Mouse (Mus musculus) midbrain, embryonic 16.5 days (tissue): ENCODE measurements at regions not wholly inside any gene's neighbourhood (a gene's known extent, or its start where the extent isn't known, plus 50 kb on each side); places are given as distances from the start of the nearest gene placed in this dataset.

Source experiments
- ATAC-seq: fragments of 200-750 bp; cut with Nextera tagmentation; 2 replicates; pipeline ENCODE4 v1.8.0; 2017; ENCODE audit warnings: moderate TSS enrichment
- H3K27ac ChIP-seq: fragments of 300-500 bp; sonication (generic); 2 replicates; pipeline ENCODE4 v1.5.1; 2014; ENCODE audit warnings: mild to moderate bottlenecking, low read length, mixed read lengths
- H3K27me3 ChIP-seq: fragments of 300-500 bp; sonication (generic); 2 replicates; pipeline ENCODE4 v1.6.1; 2014; ENCODE audit warnings: low read depth, low read length, mixed read lengths; ENCODE audit not compliant: control insufficient read depth, insufficient read depth
- H3K36me3 ChIP-seq: fragments of 300-500 bp; sonication (generic); 2 replicates; pipeline ENCODE4 v1.6.1; 2014; ENCODE audit warnings: mild to moderate bottlenecking, low read length, moderate library complexity, mixed read lengths; ENCODE audit not compliant: control insufficient read depth, insufficient read depth
- H3K4me1 ChIP-seq: fragments of 300-500 bp; sonication (generic); 2 replicates; pipeline ENCODE4 v1.6.1; 2014; ENCODE audit warnings: mild to moderate bottlenecking, low read length, mixed read lengths; ENCODE audit not compliant: control insufficient read depth, insufficient read depth
- H3K4me2 ChIP-seq: fragments of 300-500 bp; sonication (generic); 2 replicates; pipeline ENCODE4 v1.6.1; 2014; ENCODE audit warnings: mild to moderate bottlenecking, low read length, mixed read lengths
- H3K4me3 ChIP-seq: fragments of 300-500 bp; sonication (generic); 2 replicates; pipeline ENCODE4 v1.5.1; 2014; ENCODE audit warnings: low read depth, mild to moderate bottlenecking, low read length, moderate library complexity, mixed read lengths
- H3K9ac ChIP-seq: fragments of 300-500 bp; sonication (generic); 2 replicates; pipeline ENCODE4 v1.6.1; 2014; ENCODE audit warnings: low read depth, low read length, mixed read lengths
- H3K9me3 ChIP-seq: fragments of 300-500 bp; sonication (generic); replicated peaks from 2 replicates; pipeline ENCODE4 v1.6.1; 2014; ENCODE audit warnings: mild to moderate bottlenecking, low read length, mixed read lengths; ENCODE audit not compliant: control insufficient read depth, poor library complexity, severe bottlenecking
- WGBS: fragments of 180-500 bp; shearing (Covaris S2); extraction: QIAGEN DNeasy Blood & Tissue Kit; methylation state at CpG from one replicate; pipeline ENCODE4 v1.1.7; 2014; 5-methylcytosine and 5-hydroxymethylcytosine counted together

DNA sequence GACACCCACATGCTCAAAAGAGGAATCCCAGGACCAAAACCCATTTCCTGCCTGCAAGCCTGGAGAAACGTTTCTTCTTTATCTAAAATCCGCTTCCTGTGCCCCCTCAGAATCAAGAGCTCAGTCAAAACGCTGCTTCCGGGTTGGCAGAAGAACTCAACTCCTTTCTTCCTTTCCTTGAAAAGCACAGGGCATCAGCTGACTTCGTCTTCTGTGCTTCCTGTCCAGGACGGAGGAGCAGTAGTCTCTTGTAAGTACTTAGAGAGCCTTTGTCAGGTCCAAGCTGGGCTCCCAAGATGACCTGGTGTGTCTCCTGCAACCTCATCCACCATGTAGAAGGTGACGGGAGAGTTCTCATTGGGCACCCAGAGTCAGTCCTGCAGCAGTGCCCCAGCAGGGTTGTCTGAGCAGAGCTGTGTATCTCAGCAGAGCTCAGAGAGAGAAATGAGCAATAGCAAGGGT, 199.3 kb upstream of the 4930412O13Rik start:
- no peaks in the 10 kb centered on the region for H3K36me3 ChIP-seq
- 88% methylated on average over 7 of the region's 7 CpGs for WGBS
- H3K4me1 ChIP-seq = no peaks in the 10 kb centered on the region
- H3K9me3 ChIP-seq = no peaks in the 10 kb centered on the region
- H3K9ac ChIP-seq = no peak overlapping the region
- H3K4me3 ChIP-seq = no peak overlapping the region
- no peak overlapping the region for H3K27ac ChIP-seq
- ATAC-seq = no peak
- no peaks in the 10 kb centered on the region for H3K27me3 ChIP-seq
- no peak overlapping the region for H3K4me2 ChIP-seq

DNA sequence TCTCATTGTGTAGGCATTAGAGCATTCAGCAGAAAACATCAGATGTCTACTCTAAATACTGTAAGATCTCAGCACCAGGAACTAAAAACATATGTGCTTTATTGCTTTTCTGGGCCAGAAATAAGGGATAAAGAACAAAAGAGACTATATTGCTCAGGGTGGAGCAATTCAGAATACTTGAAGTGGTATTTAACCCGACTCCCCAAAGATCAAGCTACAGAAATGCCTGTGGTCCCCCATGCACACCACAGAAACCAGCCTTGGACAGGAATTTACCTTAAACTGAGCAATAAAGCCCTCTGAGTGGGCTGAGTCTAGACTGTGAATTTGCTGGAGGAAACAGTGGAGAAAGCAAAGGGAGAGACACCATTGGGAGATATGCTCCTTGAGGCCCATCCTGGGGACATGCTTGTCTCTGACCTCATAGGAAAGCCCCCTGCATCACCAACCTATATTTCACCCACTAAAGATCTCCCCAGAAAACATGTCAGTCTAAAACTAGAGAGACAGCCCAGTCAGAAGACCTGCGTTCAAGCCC, 197.3 kb upstream of the 4930412O13Rik start:
- H3K4me2 ChIP-seq = no peak overlapping the region
- 93% methylated on average over 2 of the region's 2 CpGs for WGBS
- no peak for ATAC-seq

DNA sequence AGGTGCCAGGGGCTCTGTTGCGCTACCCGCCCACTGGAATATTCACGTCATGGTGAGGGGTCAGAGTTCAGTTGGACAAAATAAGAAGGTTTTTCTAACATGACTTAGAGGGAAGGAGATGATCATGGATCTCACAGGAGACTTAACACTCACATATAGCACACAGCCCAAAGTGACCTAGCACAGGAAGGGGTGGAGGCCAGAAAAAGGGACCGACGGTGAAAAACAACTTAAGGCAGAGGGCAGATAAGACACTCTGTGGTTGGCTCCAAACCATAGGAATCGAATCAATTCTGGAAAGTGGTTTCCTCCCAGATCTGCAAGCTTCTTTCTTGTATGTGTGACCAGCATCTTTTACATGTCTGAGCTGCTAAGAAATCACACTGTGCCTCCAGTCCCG, 192.9 kb upstream of the 4930412O13Rik start:
- H3K9me3 ChIP-seq = no peaks in the 10 kb centered on the region
- no peak overlapping the region for H3K4me2 ChIP-seq
- ATAC-seq = no peak
- H3K4me3 ChIP-seq = no peak overlapping the region
- H3K27me3 ChIP-seq = no peaks in the 10 kb centered on the region
- H3K9ac ChIP-seq = no peak overlapping the region
- no peaks in the 10 kb centered on the region for H3K36me3 ChIP-seq
- WGBS = 92% methylated on average over 7 of the region's 7 CpGs
- no peak overlapping the region for H3K27ac ChIP-seq
- no peaks in the 10 kb centered on the region for H3K4me1 ChIP-seq

More for the DNA sequence above, 197.3 kb upstream of the 4930412O13Rik start:
- no peak overlapping the region for H3K27ac ChIP-seq
- no peaks in the 10 kb centered on the region for H3K9me3 ChIP-seq
- no peaks in the 10 kb centered on the region for H3K27me3 ChIP-seq
- H3K4me1 ChIP-seq = no peaks in the 10 kb centered on the region
- H3K4me3 ChIP-seq = no peak overlapping the region
- no peak overlapping the region for H3K9ac ChIP-seq
- H3K36me3 ChIP-seq = no peaks in the 10 kb centered on the region

DNA sequence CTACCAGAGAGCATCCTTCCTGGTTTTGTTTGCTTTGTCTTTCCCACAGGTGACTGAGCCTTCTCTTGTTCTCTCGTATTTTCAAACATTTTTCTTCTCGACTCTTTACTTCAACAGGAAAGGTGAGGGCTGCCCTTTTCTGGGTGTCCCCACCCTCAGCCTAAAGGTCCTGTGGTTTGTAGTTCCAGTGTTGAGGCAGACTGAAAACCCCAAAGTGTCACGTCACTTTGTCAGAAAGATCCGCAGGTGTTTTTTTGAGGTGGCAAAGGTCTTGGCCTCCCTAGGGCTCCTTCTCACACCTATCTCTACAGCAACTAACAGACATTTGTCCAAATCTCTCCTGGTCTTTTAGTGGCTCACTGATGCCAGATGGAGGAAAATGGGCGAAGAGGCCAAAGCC, 191.5 kb upstream of the 4930412O13Rik start:
- Histone ChIP-seq H3K4me2 (no peak overlapping the region), H3K4me1 (no peaks in the 10 kb centered on the region), H3K9me3 (no peaks in the 10 kb centered on the region), H3K4me3 (no peak overlapping the region), H3K27ac (no peak overlapping the region), H3K27me3 (no peaks in the 10 kb centered on the region), H3K36me3 (no peaks in the 10 kb centered on the region), H3K9ac (no peak overlapping the region)
- no peak for ATAC-seq
- WGBS = 87% methylated on average over 5 of the region's 5 CpGs

DNA sequence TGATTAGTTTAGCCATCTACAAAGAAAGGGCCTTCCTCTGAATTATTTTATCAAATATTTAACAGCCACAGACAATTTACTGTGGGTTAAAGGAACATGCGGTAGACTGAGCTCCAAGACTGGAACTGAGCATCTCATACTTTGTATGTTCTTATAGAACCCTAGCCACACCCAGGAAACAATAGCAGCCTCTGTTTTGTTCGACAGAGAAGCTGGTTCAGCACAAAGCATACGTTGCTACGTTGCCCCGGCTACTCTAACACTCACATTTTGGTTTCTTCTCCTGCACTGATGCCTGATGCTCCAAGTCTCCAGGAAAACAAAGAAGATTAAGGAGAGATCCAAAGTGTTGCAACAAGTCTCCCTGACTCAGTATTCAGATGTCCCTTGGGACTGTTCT, 189.5 kb upstream of the 4930412O13Rik start:
- ATAC-seq = no peak
- Histone ChIP-seq H3K4me1 (no peaks in the 10 kb centered on the region), H3K27ac (no peak overlapping the region), H3K4me2 (no peak overlapping the region), H3K4me3 (no peak overlapping the region), H3K9ac (no peak overlapping the region), H3K36me3 (no peaks in the 10 kb centered on the region), H3K27me3 (no peaks in the 10 kb centered on the region), H3K9me3 (no peaks in the 10 kb centered on the region)
- 75% methylated on average over 5 of the region's 5 CpGs for WGBS

DNA sequence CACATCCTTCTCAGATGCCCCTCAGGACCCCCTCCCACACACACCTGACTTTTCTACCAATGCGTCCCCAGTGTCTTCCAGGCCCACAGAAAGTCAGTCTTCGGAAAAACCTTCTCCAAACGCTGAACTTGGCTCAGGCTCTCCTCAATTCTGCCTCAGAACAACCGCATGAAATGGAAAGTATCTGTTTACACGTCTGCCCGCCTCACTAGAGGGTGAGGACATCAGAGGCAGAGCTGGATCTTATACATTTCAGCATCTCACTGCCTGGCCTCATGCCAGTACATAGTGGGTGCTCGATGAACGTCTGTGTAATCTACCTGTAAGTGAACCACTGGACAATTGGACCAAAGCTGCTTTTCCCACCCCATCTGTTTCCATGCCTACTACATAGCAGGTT, 189.1 kb upstream of the 4930412O13Rik start:
- H3K27ac ChIP-seq = no peak overlapping the region
- H3K4me3 ChIP-seq = no peak overlapping the region
- H3K9ac ChIP-seq = no peak overlapping the region
- WGBS = 82% methylated on average over 8 of the region's 8 CpGs
- H3K36me3 ChIP-seq = no peaks in the 10 kb centered on the region
- no peaks in the 10 kb centered on the region for H3K4me1 ChIP-seq
- no peaks in the 10 kb centered on the region for H3K9me3 ChIP-seq
- ATAC-seq = no peak
- no peaks in the 10 kb centered on the region for H3K27me3 ChIP-seq
- no peak overlapping the region for H3K4me2 ChIP-seq

DNA sequence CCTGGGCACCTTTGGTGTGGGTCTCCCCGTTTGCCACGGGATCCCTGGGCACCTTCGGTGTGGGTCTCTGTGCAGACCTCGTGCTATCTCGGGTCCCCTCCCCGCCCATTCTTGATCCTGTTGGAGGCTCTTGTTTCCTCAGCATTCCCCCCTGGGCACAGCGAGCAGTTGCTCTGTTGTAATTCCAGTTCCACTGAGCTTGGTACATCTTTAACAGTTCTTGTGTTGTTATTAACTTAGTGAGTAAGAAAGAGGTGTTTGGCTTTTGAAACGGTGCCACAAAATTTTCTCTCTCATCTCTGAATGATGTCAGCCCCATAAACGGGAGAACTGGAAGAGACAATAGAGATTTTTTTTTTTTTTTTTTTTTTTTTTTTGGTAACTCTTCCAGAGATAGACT, 187.7 kb upstream of the 4930412O13Rik start:
- 76% methylated on average over 9 of the region's 9 CpGs for WGBS
- Histone ChIP-seq H3K27me3 (no peaks in the 10 kb centered on the region), H3K4me2 (no peak overlapping the region), H3K9me3 (no peaks in the 10 kb centered on the region), H3K4me3 (no peak overlapping the region), H3K4me1 (no peaks in the 10 kb centered on the region), H3K27ac (no peak overlapping the region), H3K36me3 (no peaks in the 10 kb centered on the region), H3K9ac (no peak overlapping the region)
- no peak for ATAC-seq

DNA sequence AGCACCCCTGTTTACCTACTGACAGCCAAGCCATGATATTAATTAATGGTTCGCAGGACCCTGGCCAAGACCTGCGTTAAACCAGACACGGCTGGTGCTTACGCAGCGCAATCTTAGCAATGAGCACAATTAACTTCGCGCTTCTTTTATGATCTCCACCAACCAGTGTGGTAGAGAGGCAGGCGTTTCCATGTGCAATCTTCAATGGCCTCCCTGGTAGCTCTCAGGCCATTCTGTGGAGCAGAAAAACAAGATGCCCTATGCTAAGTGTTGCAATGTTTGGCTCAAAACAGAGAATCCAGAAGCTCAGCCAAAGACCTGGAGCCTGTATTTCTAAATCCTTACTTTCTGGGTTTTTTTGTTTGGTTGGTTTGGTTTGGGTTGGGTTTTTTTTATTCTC, 186.9 kb upstream of the 4930412O13Rik start:
- no peak overlapping the region for H3K9ac ChIP-seq
- H3K4me3 ChIP-seq = no peak overlapping the region
- H3K36me3 ChIP-seq = no peaks in the 10 kb centered on the region
- WGBS = 93% methylated on average over 8 of the region's 8 CpGs
- H3K4me2 ChIP-seq = no peak overlapping the region
- no peak for ATAC-seq
- no peak overlapping the region for H3K27ac ChIP-seq
- H3K9me3 ChIP-seq = no peaks in the 10 kb centered on the region
- no peaks in the 10 kb centered on the region for H3K27me3 ChIP-seq
- no peaks in the 10 kb centered on the region for H3K4me1 ChIP-seq

DNA sequence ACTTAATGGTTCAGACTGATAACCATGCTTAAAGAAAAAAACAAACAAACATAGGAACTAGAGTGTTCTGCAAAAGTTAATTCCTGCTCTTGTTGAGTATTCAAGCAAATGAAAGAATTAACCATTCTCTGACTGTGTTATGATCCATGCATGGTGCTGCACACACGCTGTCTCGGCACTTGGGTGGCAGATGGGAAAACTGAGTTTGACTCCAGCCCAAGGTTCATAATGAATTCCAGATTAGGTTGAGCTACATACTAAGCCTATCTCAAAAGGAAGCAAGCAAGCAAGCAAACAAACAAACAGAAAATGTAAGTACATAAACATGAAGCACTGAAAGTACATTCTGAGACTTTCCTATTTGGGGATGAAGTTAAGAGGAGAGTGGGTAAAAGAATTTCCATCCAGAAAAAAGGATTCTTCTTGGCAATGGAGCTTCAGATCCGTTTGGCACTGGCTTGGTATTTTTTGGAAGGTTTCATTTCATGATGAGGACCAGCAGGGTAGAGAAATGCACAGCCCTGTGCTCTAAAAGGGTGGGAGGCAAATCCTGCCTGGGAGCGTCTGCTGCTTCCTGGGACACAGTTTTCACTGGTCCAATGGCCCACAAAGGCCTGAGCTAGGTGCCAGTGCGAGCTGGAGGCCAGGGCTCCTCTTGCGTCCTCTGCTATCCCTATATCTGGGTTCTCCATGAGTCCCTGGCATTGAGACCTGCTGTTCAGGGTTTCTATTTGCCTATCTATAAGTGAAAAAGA, 183.3 kb upstream of the 4930412O13Rik start:
- 76% methylated on average over 6 of the region's 6 CpGs for WGBS
- no peak for ATAC-seq

More for the DNA sequence above, 183.3 kb upstream of the 4930412O13Rik start:
- H3K4me2 ChIP-seq = no peak overlapping the region
- H3K4me1 ChIP-seq = no peaks in the 10 kb centered on the region
- H3K27me3 ChIP-seq = no peaks in the 10 kb centered on the region
- no peak overlapping the region for H3K4me3 ChIP-seq
- H3K27ac ChIP-seq = no peak overlapping the region
- H3K9ac ChIP-seq = no peak overlapping the region
- H3K36me3 ChIP-seq = no peaks in the 10 kb centered on the region
- no peaks in the 10 kb centered on the region for H3K9me3 ChIP-seq
